Mouse (Mus musculus): ENCODE results near the gene Kxd1.

The Kxd1 gene

GRCm38 (mm10) chr8:70492664-70493640 is 34.8 kb downstream of the Kxd1 start, which contains the start of gene Crlf1:
Crlf1 (plus strand) TSS chr8:70493158.
- DNase-seq = no peak

GRCm38 (mm10) chr8:70490880-70491495 is 36.8 kb downstream of the Kxd1 start:
- DNase-seq = no peak

- DNase-seq = no peak
These were observed 37.5 kb downstream of the Kxd1 start for GRCm38 (mm10) chr8:70490061-70490879.

DNA sequence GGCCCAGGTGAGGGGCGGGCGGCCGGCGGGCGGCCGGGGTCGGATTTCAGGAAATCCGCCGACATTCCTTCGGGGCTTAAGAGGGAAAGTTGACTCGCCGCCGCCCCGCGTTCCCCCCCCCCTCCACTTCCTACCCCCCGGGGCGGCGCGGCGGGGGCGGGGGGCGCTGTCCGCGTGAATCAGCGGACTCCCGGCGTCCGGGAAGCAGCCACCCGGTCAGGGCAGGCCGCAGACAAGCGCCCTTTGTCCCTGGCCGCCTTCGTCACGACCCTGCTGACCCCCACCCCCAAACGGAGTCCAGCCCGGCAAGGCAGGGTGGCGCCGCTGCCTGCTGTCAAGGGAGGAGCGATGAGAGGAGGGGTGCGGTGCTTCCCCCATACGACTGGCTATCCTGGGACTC is 38.2 kb downstream of the Kxd1 start:
- DNase-seq = no peak

DNA sequence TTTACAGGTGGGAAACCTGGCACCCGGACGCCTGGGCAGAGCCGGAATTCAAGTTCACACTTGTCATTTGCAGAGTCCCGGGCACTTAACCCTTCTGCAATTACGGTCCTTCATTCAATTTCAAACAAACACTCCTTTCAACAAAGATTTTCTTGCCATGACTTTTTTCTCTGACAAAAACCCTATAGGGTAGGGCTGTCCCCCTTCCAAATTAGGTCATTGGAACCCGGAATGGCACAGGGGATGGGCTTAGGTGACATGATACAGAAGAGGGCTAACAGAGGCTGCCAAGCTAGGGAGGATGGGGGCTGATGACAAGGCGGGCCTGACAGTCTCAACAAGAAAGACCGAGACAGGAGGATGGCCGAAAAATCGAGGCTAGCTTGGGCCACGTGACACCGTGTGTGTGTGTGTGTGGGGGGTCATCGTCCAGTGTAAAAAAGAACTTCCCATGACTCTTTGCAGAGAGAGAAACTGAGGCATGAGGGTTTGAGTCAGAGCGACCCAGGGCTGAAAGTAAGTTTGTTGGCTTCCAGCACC is 38.8 kb downstream of the Kxd1 start:
- no peak for DNase-seq

DNA sequence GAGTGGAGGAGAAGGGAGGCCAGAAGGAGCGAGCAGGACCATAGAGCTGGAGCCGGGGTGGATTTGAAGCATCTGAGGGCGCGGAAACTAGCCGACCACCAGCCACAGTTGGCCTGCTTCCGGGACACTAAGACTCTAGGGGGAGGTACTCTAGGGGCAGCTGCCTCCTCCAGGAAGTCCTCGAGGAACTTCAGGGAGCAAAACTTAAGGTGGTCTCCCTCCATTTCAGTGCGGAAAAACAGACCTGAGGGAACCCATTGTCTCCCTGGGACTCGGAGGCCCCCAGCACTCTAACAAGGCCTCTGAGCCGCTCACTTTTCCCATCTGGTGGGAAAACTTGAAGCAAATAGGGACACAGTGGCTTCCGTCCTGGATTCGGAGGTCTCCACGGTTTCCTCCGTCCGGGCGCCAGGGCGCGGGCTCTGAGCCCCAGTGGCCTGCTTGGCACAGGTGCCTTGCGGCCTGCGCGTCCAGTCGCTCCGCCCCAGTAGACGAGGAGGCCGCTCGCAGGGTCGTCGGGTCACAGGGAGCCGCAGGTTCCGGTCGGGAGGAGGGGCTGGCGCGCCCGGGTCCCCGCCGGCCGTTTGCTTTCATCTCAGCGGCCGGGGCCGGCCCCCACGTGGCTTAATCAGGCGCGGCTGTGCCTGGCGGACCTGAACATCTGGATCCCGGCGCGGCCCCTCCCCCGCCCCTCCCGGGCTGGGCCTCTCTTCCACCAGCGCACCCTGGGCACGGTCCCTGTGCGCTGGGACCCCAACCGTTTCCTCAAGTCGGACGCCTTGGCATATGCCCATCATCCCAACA is 39.6 kb downstream of the Kxd1 start:
- no peak for DNase-seq

- peak; percentile 66 for DNase-seq
These were observed 40.7 kb downstream of the Kxd1 start, which contains the start of gene Tmem59l for GRCm38 (mm10) chr8:70486941-70487520. Tmem59l (minus strand) TSS chr8:70487358.

DNA sequence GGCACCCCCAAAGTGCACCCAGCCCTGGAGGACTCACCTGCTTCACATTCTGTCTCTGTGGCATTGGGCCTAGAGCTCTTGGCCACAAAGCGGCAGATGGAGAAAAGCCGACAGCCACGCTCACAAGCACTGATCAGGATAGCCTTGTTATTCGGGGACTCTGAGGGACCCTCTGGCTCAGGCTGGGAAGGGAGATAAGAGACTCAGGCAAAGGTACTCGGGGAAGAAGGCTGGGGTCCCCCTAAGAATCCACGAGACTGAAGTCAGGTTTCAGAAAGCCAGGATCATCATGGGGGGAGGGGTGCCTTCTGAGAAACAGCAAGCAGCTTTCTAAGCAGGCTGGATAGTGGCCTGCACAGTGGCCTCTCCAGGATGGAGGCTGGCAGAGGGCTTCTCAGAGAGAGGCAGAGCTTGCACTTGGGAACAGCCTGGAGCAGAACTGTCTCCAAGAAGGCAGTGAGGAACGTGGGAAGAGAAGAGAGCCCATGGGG is 41.5 kb downstream of the Kxd1 start:
- no peak for DNase-seq

DNA sequence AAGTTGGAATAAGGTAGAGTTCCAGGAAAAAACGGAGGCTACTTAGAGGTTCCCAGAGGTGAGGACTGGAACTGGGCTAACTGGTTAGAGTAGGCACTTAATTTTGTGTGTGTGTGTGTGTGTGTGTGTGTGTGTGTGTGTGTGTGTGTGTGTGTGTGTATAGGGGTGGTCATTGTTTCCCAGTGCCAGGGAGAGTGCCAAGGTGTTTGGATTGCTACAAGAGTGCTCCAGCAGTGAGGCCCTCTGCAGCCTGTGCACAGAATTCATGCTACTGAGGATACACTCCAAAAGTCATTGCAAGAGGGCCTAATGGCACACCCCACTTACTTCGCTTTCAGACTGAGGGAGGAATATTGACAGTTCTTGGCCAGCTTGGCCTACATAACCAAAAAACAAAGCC is 44.8 kb downstream of the Kxd1 start:
- no peak for DNase-seq

DNA sequence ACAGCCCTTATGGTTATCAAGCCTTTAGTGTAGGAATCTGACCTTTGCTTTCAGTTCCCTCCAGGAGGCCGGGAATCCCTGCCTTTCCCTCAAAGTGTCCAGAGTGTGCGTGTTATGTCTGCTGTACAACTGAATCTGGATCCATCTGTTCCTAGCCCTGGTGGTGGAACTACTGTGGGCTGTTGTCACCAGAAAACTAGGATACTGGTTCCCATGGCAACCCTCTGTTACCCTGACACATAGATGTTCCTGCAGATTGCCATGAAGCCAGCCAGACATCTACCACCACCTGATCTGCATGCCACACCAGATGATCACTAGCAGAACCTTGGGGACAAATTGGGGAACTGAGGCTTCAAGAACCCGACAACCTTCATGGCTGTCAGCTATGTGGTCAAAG is 45.8 kb downstream of the Kxd1 start:
- no peak for DNase-seq

DNA sequence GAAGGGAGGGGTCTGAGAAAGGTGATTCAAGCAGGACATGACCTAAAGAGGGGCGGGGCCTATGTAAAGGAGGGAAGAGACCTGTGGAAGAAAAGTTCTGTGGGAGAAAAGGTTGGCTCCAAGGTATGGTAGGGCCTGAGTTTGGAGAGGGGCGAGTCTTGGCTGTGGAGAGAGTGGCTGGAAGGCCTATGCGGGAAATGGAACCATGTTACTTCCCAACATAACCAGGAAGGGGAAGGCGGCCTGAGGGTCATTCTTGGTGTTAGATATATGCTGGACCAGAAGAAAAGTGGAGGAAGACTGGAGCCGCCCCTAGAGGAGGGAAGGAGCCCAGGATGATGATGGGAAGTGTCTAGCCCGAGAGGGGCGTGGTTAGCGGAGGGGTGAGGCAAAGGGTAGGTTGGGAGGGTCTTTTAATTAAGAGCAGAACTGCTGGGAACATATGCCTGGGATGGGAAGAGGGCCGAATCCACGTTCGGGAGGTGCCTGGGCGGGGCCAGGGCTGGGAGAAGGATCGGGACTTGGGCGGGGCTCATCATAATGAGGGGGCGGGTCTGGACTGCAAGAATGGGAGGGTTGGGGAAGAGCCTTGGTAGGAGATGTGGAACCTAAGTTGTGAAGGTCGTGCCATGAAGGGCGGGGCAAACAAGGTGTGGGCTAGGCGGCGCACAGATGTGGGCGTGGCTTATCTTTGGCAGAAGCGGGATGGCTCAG is 50.3 kb downstream of the Kxd1 start:
- DNase-seq = no peak

- DNase-seq = peak; percentile 90
These were observed 51.2 kb downstream of the Kxd1 start, which contains the start of gene Klhl26 for GRCm38 (mm10) chr8:70476333-70477268. Klhl26 (minus strand) TSS chr8:70476968.

DNA sequence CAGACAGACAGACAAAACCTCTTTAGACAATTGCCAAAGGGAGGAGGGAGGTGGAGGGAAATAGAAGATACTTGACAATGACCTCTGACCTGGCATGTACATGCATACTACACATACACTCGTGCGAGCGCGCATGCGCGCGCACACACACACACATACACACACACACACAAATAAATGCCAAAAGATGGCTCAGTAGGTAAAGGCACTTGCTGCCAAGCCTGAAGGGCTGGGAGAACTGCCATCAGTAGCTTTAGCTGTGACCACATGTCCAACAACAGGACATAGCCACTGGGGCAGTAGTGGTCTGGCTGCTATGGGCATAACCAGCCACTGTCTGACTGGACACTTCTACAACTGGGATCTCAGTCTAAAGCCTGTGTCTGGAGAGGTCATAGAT is 55.9 kb downstream of the Kxd1 start:
- DNase-seq = no peak

DNA sequence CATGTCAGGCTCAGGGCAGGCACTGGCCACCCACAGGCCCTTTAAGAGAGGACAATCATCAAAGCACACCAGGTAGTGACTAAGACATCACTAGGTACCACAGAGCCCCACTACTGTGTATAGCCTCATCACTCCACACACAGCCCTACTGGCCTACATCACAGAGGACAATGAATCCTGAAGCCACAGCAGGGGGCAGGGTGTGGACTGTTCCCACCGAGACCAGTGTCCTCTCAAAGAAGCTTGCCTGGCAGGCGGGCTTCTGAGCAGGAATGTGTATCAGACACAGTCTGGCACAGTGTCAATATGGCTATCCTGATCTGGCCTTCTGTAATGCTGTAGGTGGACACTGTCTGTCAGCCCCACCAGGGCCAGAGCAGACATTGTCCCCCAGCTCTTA is 57.8 kb downstream of the Kxd1 start:
- DNase-seq = no peak

- no peak for DNase-seq
These were observed 58.4 kb downstream of the Kxd1 start for GRCm38 (mm10) chr8:70469295-70469916.

DNA sequence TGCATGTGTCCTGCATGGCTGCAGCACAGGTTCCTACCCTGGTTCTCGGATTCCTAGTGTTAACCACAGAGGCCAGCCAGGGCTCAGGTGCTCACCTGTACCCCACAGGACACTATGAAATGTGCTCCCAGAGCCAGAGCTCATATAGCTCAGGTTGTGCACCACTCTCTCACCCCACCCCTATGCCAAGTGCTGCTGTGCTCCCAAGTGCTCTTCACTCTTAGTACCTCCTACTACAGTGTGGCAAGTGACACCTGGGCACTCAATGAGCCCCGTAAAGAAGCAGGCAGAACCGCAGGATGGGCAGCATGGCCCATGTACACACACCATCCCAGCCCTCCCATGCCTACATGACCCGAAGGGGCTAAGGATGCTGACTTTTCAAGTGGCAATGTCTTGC is 59.0 kb downstream of the Kxd1 start:
- no peak for DNase-seq

GRCm38 (mm10) chr8:70467907-70468306 is 59.8 kb downstream of the Kxd1 start:
- no peak for DNase-seq

- no peak for DNase-seq
These were observed 60.5 kb downstream of the Kxd1 start for GRCm38 (mm10) chr8:70467229-70467725.

GRCm38 (mm10) chr8:70466771-70467170 is 61.0 kb downstream of the Kxd1 start:
- DNase-seq = no peak

Data from right cerebral cortex, postnatal 14 days (tissue).